In the genomic region with DNA sequence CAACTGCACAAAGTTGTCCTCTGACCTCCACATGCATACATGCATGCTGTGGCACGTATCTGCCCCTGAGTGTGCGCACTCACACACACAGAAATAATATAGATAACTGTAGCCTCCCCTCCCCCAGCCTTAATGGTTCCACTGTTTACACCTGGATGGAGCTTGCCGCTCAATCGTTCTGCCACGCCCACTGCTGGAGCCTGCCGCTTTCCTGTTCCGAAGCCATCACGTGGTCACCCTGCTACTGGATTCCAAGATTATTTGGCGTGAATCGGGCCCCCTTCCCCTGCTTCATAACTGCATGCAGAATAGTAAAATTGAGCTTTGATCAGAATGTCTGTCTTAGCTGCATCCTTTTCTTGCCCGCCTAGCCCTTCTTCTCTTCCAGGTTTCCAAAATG, we compare ENCODE assay signal across 1 mouse cellular context.
A peak's percentile ranks its signal among the peaks of the same experiment; 100 is the strongest.
TF ChIP-seq lines count a peak whose summit lies in the region.

No protein-coding gene starts in this region.

TF ChIP-seq in MEL, 35 proteins besides CTCF, POLR2A, EP300 and RAD21:
- peak; percentile 85 for TF ChIP-seq ZNF384 (IDR thresholded peaks at IDR 0.05; ENCODE audit: low read depth, low read length)
TF ChIP-seq in MEL: peak in this region for 1; not testable (repeated sequence) for 34.
